Mouse (Mus musculus) adrenal gland, postnatal 10 days (tissue): ENCODE measurements around the gene Retreg2. TPM values are rescaled to one million over a fixed set of nuclear protein-coding genes. Genes with fewer than 3 reads are reported as not detected.

Experiments
- DNase-seq: peaks from one replicate; pipeline ENCODE4 v3.0.0; 2021; ENCODE audit warnings: mixed read lengths
- total RNA-seq, 2 experiments: library from RNA; stranded (reverse); gene quantifications; 2 replicates each; pipeline ENCODE4 v1.2.3; 2021

Gene Retreg2
- total RNA-seq, 2 experiments from 2014 or later = 72.8 TPM

GRCm38 (mm10) chr1:75168093-75168471 lies 25.5 kb downstream of the Retreg2 start:
- no peak for DNase-seq

- DNase-seq = peak; percentile 98
Observed at GRCm38 (mm10) chr1:75168472-75169464, 26.2 kb downstream of the Retreg2 start, which contains the start of gene Zfand2b. Zfand2b (plus strand) TSS chr1:75168646.

GRCm38 (mm10) chr1:75179334-75180104 lies 36.9 kb downstream of the Retreg2 start:
- DNase-seq = peak; percentile 65

GRCm38 (mm10) chr1:75180105-75180590 lies 37.6 kb downstream of the Retreg2 start, which contains the start of gene Abcb6:
Abcb6 (minus strand) TSS chr1:75180392.
- DNase-seq = peak; percentile 92

- DNase-seq = no peak
Observed at GRCm38 (mm10) chr1:75180741-75181140, 38.2 kb downstream of the Retreg2 start.

- no peak for DNase-seq
Observed at GRCm38 (mm10) chr1:75181377-75181870, 38.8 kb downstream of the Retreg2 start.

GRCm38 (mm10) chr1:75182160-75182559 lies 39.6 kb downstream of the Retreg2 start:
- no peak for DNase-seq

- no peak for DNase-seq
Observed at GRCm38 (mm10) chr1:75185495-75185894, 42.9 kb downstream of the Retreg2 start.

- DNase-seq = no peak
Observed at GRCm38 (mm10) chr1:75187126-75187525, 44.5 kb downstream of the Retreg2 start.

- no peak for DNase-seq
Observed at GRCm38 (mm10) chr1:75187914-75188483, 45.4 kb downstream of the Retreg2 start.

- no peak for DNase-seq
Observed at GRCm38 (mm10) chr1:75190577-75190976, 48.0 kb downstream of the Retreg2 start.

- DNase-seq = no peak
Observed at GRCm38 (mm10) chr1:75191258-75191621, 48.7 kb downstream of the Retreg2 start.

- peak; percentile 94 for DNase-seq
Observed at GRCm38 (mm10) chr1:75191622-75192402, 49.2 kb downstream of the Retreg2 start, which contains the start of the genes Ankzf1 and Atg9a. Ankzf1 (plus strand) TSS chr1:75192151. Atg9a (minus strand) TSS chr1:75192196.

- DNase-seq = peak; percentile 70
Observed at GRCm38 (mm10) chr1:75192452-75192851, 49.9 kb downstream of the Retreg2 start.

Other genes starting within 250 kb of the Retreg2 start
- 1 to 10 TPM in 1 of 2 experiments, under 1 TPM in 1; 0.51 to 1.1 TPM for gene Cryba2, start 249.6 kb upstream of the Retreg2 start, total RNA-seq
- not detected for gene Cfap65, start 207.2 kb upstream of the Retreg2 start, total RNA-seq
- gene Ihh, start 191.1 kb upstream of the Retreg2 start, total RNA-seq = under 1 TPM; 0.18 to 0.48 TPM
- gene Nhej1, start 17.6 kb upstream of the Retreg2 start, total RNA-seq = 1 to 10 TPM; 3.0 to 5.5 TPM
- under 1 TPM; 0.36 to 0.45 TPM for gene Slc23a3, start 8.9 kb upstream of the Retreg2 start, total RNA-seq
- 10 to 100 TPM; 41.0 to 46.4 TPM for gene Cnppd1, start 67 bp upstream of the Retreg2 start, total RNA-seq
- 10 to 100 TPM; 27.5 to 29.4 TPM for gene Zfand2b, start 25.9 kb downstream of the Retreg2 start, total RNA-seq
- 10 to 100 TPM; 46.7 to 55.3 TPM for gene Abcb6, start 37.6 kb downstream of the Retreg2 start, total RNA-seq
- 10 to 100 TPM; 14.0 to 20.8 TPM for gene Ankzf1, start 49.4 kb downstream of the Retreg2 start, total RNA-seq
- 10 to 100 TPM; 35.4 to 39.1 TPM for gene Atg9a, start 49.4 kb downstream of the Retreg2 start, total RNA-seq
- gene Glb1l, start 68.0 kb downstream of the Retreg2 start, total RNA-seq = 10 to 100 TPM; 18.3 to 26.6 TPM
- gene Stk16, start 68.1 kb downstream of the Retreg2 start, total RNA-seq = 100 to 1,000 TPM in 1 of 2 experiments, 10 to 100 TPM in 1; 91.9 to 101 TPM
- 100 to 1,000 TPM in 1 of 2 experiments, 10 to 100 TPM in 1; 47.1 to 104 TPM for gene Tuba4a, start 77.1 kb downstream of the Retreg2 start, total RNA-seq
- gene A630095N17Rik, start 89.3 kb downstream of the Retreg2 start, total RNA-seq = not detected
- gene Dnajb2, start 93.6 kb downstream of the Retreg2 start, total RNA-seq = 10 to 100 TPM; 40.5 to 45.1 TPM
- 10 to 100 TPM; 47.9 to 50.3 TPM for gene Ptprn, start 121.7 kb downstream of the Retreg2 start, total RNA-seq
- gene Resp18, start 135.6 kb downstream of the Retreg2 start, total RNA-seq = 100 to 1,000 TPM; 103 to 109 TPM
- gene Dnpep, start 175.2 kb downstream of the Retreg2 start, total RNA-seq = 100 to 1,000 TPM; 103 to 106 TPM
- 100 to 1,000 TPM in 1 of 2 experiments, 10 to 100 TPM in 1; 62.7 to 208 TPM for gene Des, start 217.6 kb downstream of the Retreg2 start, total RNA-seq
- 10 to 100 TPM; 12.8 to 30.6 TPM for gene Speg, start 232.5 kb downstream of the Retreg2 start, total RNA-seq